ENCODE assay signal across 11 mouse cellular contexts in the genomic region with DNA sequence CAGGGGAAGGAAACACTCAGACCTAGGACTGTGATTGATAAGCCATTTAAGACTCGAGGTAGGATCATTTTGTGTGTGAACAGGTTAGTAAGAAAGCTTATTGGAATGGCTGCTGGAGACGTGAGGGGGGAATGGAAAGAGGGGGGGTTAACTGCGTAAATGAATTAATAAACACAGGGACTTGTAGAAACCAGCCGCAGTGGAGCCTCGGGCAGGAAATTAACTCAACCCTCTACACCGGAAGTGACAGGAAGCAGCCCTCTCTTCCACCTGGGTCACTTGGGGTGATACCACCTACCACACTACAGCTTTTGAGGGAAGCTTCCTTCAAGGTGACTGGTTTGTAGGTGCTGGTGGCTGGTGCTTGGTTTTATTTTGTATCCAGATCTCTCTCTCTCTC. TPM values are rescaled to one million over a fixed set of nuclear protein-coding genes. Genes with fewer than 3 reads are reported as not detected.
A peak's percentile ranks its signal among the peaks of the same experiment; 100 is the strongest.
DNase-seq lines count a peak whose midpoint lies in the region; ATAC-seq and TF ChIP-seq lines count a peak whose summit lies in the region.
"Had no signal": no experiment of that assay in that cellular context is flagged by ENCODE, and none has a peak within 500 bp of the region (broad histone marks: within the 10 kb centered on the region; RNA-seq: fewer than 3 reads in every experiment).

No protein-coding gene starts in this region.

- TF ChIP-seq CTCF in kidney, adult 2 months (conservative IDR thresholded peaks at IDR 0.05; ENCODE audit: insufficient read depth, insufficient read length, low read depth, low read length), result no peak

- no peak for TF ChIP-seq POLR2A in kidney, adult 2 months (IDR thresholded peaks at IDR 0.05; ENCODE audit: low read depth, low read length)

- WGBS in kidney, embryonic 15.5 days, result 26% methylated on average over 6 of the region's 6 CpGs
- 33% methylated on average over 6 of the region's 6 CpGs for WGBS in kidney, adult 2 months
- 18% methylated on average over 6 of the region's 6 CpGs for WGBS in stomach, embryonic 16.5 days
- 58% methylated on average over 6 of the region's 6 CpGs for WGBS in hindbrain, embryonic 12.5 days

- DNase-seq in kidney, adult 2 months, result no peak
- peak; percentile 77 for DNase-seq in CD4-positive helper T cell, adult 2 months (ENCODE audit: low read depth, low spot score)
- no peak for DNase-seq in right cerebral cortex, adult 18-20 months
- DNase-seq: layer of hippocampus, postnatal 36 days had no signal

- no peak for ATAC-seq in kidney, embryonic 15.5 days (replicated peaks; ENCODE audit: low FRiP score)
- peak; percentile 87 for ATAC-seq in activated CD4-positive, CD25-positive, alpha-beta regulatory T cell, adult 4 months
- no peak for ATAC-seq in stomach, embryonic 16.5 days (ENCODE audit: insufficient read depth, low FRiP score)
- no peak for ATAC-seq in hindbrain, embryonic 12.5 days (ENCODE audit: low FRiP score)

- no peaks in the 10 kb centered on the region for H3K9me3 ChIP-seq in kidney, embryonic 15.5 days (replicated peaks)
- H3K9me3 ChIP-seq in stomach, embryonic 16.5 days (replicated peaks; ENCODE audit: control insufficient read depth, low read length), result no peaks in the 10 kb centered on the region
- 0 out of 2 replicates have a peak, but pooled peaks cover 6% of the 10 kb centered on the region for H3K9me3 ChIP-seq in hindbrain, embryonic 12.5 days (replicated peaks)

- no peak overlapping the region for H3K4me3 ChIP-seq in kidney, embryonic 15.5 days (replicated peaks)
- no peak overlapping the region for H3K4me3 ChIP-seq in kidney, adult 2 months (ENCODE audit: insufficient read depth, low read depth, low read length)
- H3K4me3 ChIP-seq in stomach, embryonic 16.5 days (replicated peaks; ENCODE audit: low read length), result no peak overlapping the region
- no peak overlapping the region for H3K4me3 ChIP-seq in hindbrain, embryonic 12.5 days
- H3K4me3 ChIP-seq: embryonic facial prominence, embryonic 10.5 days; megakaryocyte, embryonic 14.5 days had no signal

- H3K4me2 ChIP-seq in kidney, embryonic 15.5 days, result peak overlapping the region; percentile 36; the same call in 1 of the 2 replicates
- H3K4me2 ChIP-seq in stomach, embryonic 16.5 days (ENCODE audit: low read depth, low read length), result no peak overlapping the region; the same call in 1 of the 2 replicates
- H3K4me2 ChIP-seq in hindbrain, embryonic 12.5 days (replicated peaks), result no peak overlapping the region
- H3K4me2 ChIP-seq: liver, embryonic 11.5 days had no signal

- H3K4me1 ChIP-seq in kidney, embryonic 15.5 days, result peaks cover 18% of the 10 kb centered on the region
- no peaks in the 10 kb centered on the region for H3K4me1 ChIP-seq in kidney, adult 2 months (ENCODE audit: control insufficient read depth, insufficient read depth, low read length)
- H3K4me1 ChIP-seq in stomach, embryonic 16.5 days (ENCODE audit: control insufficient read depth, insufficient read depth, low read length), result peaks cover 11% of the 10 kb centered on the region
- H3K4me1 ChIP-seq in hindbrain, embryonic 12.5 days, result peaks cover 14% of the 10 kb centered on the region

- H3K9ac ChIP-seq in kidney, embryonic 15.5 days, result no peak overlapping the region
- 0 out of 2 replicates have a peak overlapping the region, but pooled peaks have one; percentile 48 for H3K9ac ChIP-seq in stomach, embryonic 16.5 days (ENCODE audit: low read length)
- no peak overlapping the region for H3K9ac ChIP-seq in hindbrain, embryonic 12.5 days

- no peaks in the 10 kb centered on the region for H3K36me3 ChIP-seq in kidney, embryonic 15.5 days
- no peaks in the 10 kb centered on the region for H3K36me3 ChIP-seq in kidney, adult 2 months (ENCODE audit: control insufficient read depth, insufficient read depth, low read length)
- H3K36me3 ChIP-seq in stomach, embryonic 16.5 days (ENCODE audit: control insufficient read depth, insufficient read depth, low read length), result no peaks in the 10 kb centered on the region
- no peaks in the 10 kb centered on the region for H3K36me3 ChIP-seq in hindbrain, embryonic 12.5 days
- H3K36me3 ChIP-seq: embryonic facial prominence, embryonic 10.5 days had no signal

- H3K27me3 ChIP-seq in kidney, embryonic 15.5 days, result peaks cover 29% of the 10 kb centered on the region
- no peaks in the 10 kb centered on the region for H3K27me3 ChIP-seq in kidney, adult 2 months (replicated peaks; ENCODE audit: control insufficient read depth, insufficient read depth, low read length)
- no peaks in the 10 kb centered on the region for H3K27me3 ChIP-seq in stomach, embryonic 16.5 days (ENCODE audit: control insufficient read depth, insufficient read depth, low read length)
- no peaks in the 10 kb centered on the region for H3K27me3 ChIP-seq in hindbrain, embryonic 12.5 days

- no peak overlapping the region for H3K27ac ChIP-seq in kidney, embryonic 15.5 days
- H3K27ac ChIP-seq in kidney, adult 2 months (ENCODE audit: insufficient read depth, low read depth, low read length), result no peak overlapping the region
- no peak overlapping the region for H3K27ac ChIP-seq in stomach, embryonic 16.5 days (ENCODE audit: low read length)
- H3K27ac ChIP-seq in hindbrain, embryonic 12.5 days, result no peak overlapping the region

RNA-seq across cellular contexts. Expression of a gene that starts 54.9 kb away (rescaled TPM):
- polyA plus RNA-seq in kidney, embryonic 15.5 days (2015; fragmentation: Nextera tagmentation; extraction: Ambion mirVana), result 1,379 and 1,393 TPM in 2 replicates
- 6,294 and 8,063 TPM in 2 replicates for polyA plus RNA-seq in kidney, adult 2 months (2012; rRNA removed)
- 1,000 to 10,000 TPM; 3,627 to 3,817 TPM for polyA plus RNA-seq in activated CD4-positive, CD25-positive, alpha-beta regulatory T cell, adult 4 months (2017; shearing (Covaris generic))
- 1,285 and 1,334 TPM in 2 replicates for polyA plus RNA-seq in stomach, embryonic 16.5 days (2015; fragmentation: Nextera tagmentation; extraction: Ambion mirVana)
- polyA plus RNA-seq in hindbrain, embryonic 12.5 days (2016; fragmentation: Nextera tagmentation; extraction: Ambion mirVana), result 692 and 796 TPM in 2 replicates
